Mouse (Mus musculus): ENCODE data around the gene Ndufb3. TPM values are rescaled to one million over a fixed set of nuclear protein-coding genes. Genes with fewer than 3 reads are reported as not detected.
A peak's percentile ranks its signal among the peaks of the same experiment; 100 is the strongest.
"Not testable (repeated sequence)": the region's sequence is repeated elsewhere in the genome, so short reads cannot be mapped to it uniquely, and the experiment has no call there.

Gene Ndufb3
- 241 and 293 TPM in 2 replicates for polyA plus RNA-seq (2012; rRNA removed)

GRCm38 (mm10) chr1:58586171-58586997 is at the start of gene Ndufb3, which contains the start of gene Fam126b:
Gene Ndufb3 (plus strand): TSS chr1:58586384.
Gene Fam126b (minus strand): TSS chr1:58586323.
- peak; percentile 76 to 94 for DNase-seq (ENCODE audit: extremely low spot score in 1 of 2, low spot score in 1 of 2)

- DNase-seq (ENCODE audit: extremely low spot score in 1 of 2, low spot score in 1 of 2) = no peak
Measured at GRCm38 (mm10) chr1:58541386-58541785, 44.8 kb upstream of the Ndufb3 start.

GRCm38 (mm10) chr1:58560370-58560769 is 25.8 kb upstream of the Ndufb3 start:
- not testable (repeated sequence) for DNase-seq (ENCODE audit: extremely low spot score in 1 of 2, low spot score in 1 of 2)

GRCm38 (mm10) chr1:58562455-58562854 is 23.7 kb upstream of the Ndufb3 start:
- peak in 1 of 2 experiments; percentile 53 for DNase-seq (ENCODE audit: extremely low spot score in 1 of 2, low spot score in 1 of 2)

GRCm38 (mm10) chr1:58564981-58565380 is 21.2 kb upstream of the Ndufb3 start:
- no peak for DNase-seq (ENCODE audit: extremely low spot score in 1 of 2, low spot score in 1 of 2)

- DNase-seq (ENCODE audit: extremely low spot score in 1 of 2, low spot score in 1 of 2) = no peak
Measured at GRCm38 (mm10) chr1:58566621-58567020, 19.6 kb upstream of the Ndufb3 start.

GRCm38 (mm10) chr1:58568456-58569130 is 17.6 kb upstream of the Ndufb3 start:
- DNase-seq (ENCODE audit: extremely low spot score in 1 of 2, low spot score in 1 of 2) = no peak

GRCm38 (mm10) chr1:58570437-58570836 is 15.7 kb upstream of the Ndufb3 start:
- DNase-seq (ENCODE audit: extremely low spot score in 1 of 2, low spot score in 1 of 2) = no peak

- DNase-seq (ENCODE audit: extremely low spot score in 1 of 2, low spot score in 1 of 2) = no peak
Measured at GRCm38 (mm10) chr1:58579179-58579578, 7.0 kb upstream of the Ndufb3 start.

- no peak for DNase-seq (ENCODE audit: extremely low spot score in 1 of 2, low spot score in 1 of 2)
Measured at GRCm38 (mm10) chr1:58582611-58583010, 3.6 kb upstream of the Ndufb3 start.

GRCm38 (mm10) chr1:58584271-58584670 is 1.9 kb upstream of the Ndufb3 start:
- DNase-seq (ENCODE audit: extremely low spot score in 1 of 2, low spot score in 1 of 2) = peak in 1 of 2 experiments; percentile 43

- peak in 1 of 2 experiments; percentile 56 for DNase-seq (ENCODE audit: extremely low spot score in 1 of 2, low spot score in 1 of 2)
Measured at GRCm38 (mm10) chr1:58585373-58586170, 612 bp upstream of the Ndufb3 start.

GRCm38 (mm10) chr1:58587491-58587890 is 1.3 kb downstream of the Ndufb3 start:
- no peak for DNase-seq (ENCODE audit: extremely low spot score in 1 of 2, low spot score in 1 of 2)

- no peak for DNase-seq (ENCODE audit: extremely low spot score in 1 of 2, low spot score in 1 of 2)
Measured at GRCm38 (mm10) chr1:58602681-58603080, 16.5 kb downstream of the Ndufb3 start.

GRCm38 (mm10) chr1:58603738-58604137 is 17.6 kb downstream of the Ndufb3 start:
- DNase-seq (ENCODE audit: extremely low spot score in 1 of 2, low spot score in 1 of 2) = no peak

- not testable (repeated sequence) for DNase-seq (ENCODE audit: extremely low spot score in 1 of 2, low spot score in 1 of 2)
Measured at GRCm38 (mm10) chr1:58609591-58609990, 23.4 kb downstream of the Ndufb3 start.

- no peak for DNase-seq (ENCODE audit: extremely low spot score in 1 of 2, low spot score in 1 of 2)
Measured at GRCm38 (mm10) chr1:58610166-58610565, 24.0 kb downstream of the Ndufb3 start.

GRCm38 (mm10) chr1:58610611-58611010 is 24.4 kb downstream of the Ndufb3 start:
- DNase-seq (ENCODE audit: extremely low spot score in 1 of 2, low spot score in 1 of 2) = no peak

GRCm38 (mm10) chr1:58613786-58614185 is 27.6 kb downstream of the Ndufb3 start:
- peak in 1 of 2 experiments; percentile 40 for DNase-seq (ENCODE audit: extremely low spot score in 1 of 2, low spot score in 1 of 2)

GRCm38 (mm10) chr1:58614424-58614823 is 28.2 kb downstream of the Ndufb3 start:
- peak; percentile 56 to 66 for DNase-seq (ENCODE audit: extremely low spot score in 1 of 2, low spot score in 1 of 2)

GRCm38 (mm10) chr1:58615146-58615545 is 29.0 kb downstream of the Ndufb3 start:
- DNase-seq (ENCODE audit: extremely low spot score in 1 of 2, low spot score in 1 of 2) = no peak

All from frontal cortex, adult 2 months (tissue).